Mouse (Mus musculus) MEL (cell line): ENCODE data around the gene Slc25a53. TPM values are rescaled to one million over a fixed set of nuclear protein-coding genes. Genes with fewer than 3 reads are reported as not detected.

Experiments
- DNase-seq: peaks from one replicate; pipeline ENCODE4 v3.0.0; 2011; ENCODE audit warnings: low read depth, low spot score
- H3K27ac ChIP-seq: 2 replicates; pipeline ENCODE4 v1.5.1; 2012; ENCODE audit warnings: low read depth, mild to moderate bottlenecking, control low read depth, low read length, moderate library complexity; ENCODE audit not compliant: control insufficient read depth
- H3K27me3 ChIP-seq, 2 experiments: fragments of 150-350 bp in 1 of 2; sonication (generic) in 1 of 2; 2 replicates each; pipeline ENCODE4 v1.6.1; 2012; ENCODE audit warnings: low read length in 2 of 2, mild to moderate bottlenecking in 2 of 2, improper control_type of control experiment in 1 of 2, moderate library complexity in 1 of 2; ENCODE audit not compliant: insufficient read depth in 2 of 2, control insufficient read depth in 1 of 2
- H3K36me3 ChIP-seq, 2 experiments: 2 replicates each; pipeline ENCODE4 v1.6.1; 2012 to 2014; ENCODE audit warnings: low read length in 2 of 2, improper control_type of control experiment in 1 of 2, inconsistent platforms in 1 of 2, mild to moderate bottlenecking in 1 of 2; ENCODE audit not compliant: insufficient read depth in 2 of 2, control insufficient read depth in 1 of 2
- H3K4me1 ChIP-seq, 2 experiments: fragments of 150-350 bp in 1 of 2; sonication (generic) in 1 of 2; 2 replicates each; pipeline ENCODE4 v1.6.1; 2012; ENCODE audit warnings: low read length in 2 of 2, improper control_type of control experiment in 1 of 2, mild to moderate bottlenecking in 1 of 2; ENCODE audit not compliant: insufficient read depth in 2 of 2, control insufficient read depth in 1 of 2
- H3K4me3 ChIP-seq, 2 experiments: fragments of 150-350 bp in 1 of 2; sonication (generic) in 1 of 2; 2 replicates each; pipeline ENCODE4 v1.5.1; 2012; ENCODE audit warnings: low read depth in 2 of 2, low read length in 2 of 2, mild to moderate bottlenecking in 2 of 2, moderate library complexity in 2 of 2, control low read depth in 1 of 2, improper control_type of control experiment in 1 of 2; ENCODE audit not compliant: control insufficient read depth in 1 of 2, insufficient read depth in 1 of 2
- H3K79me2 ChIP-seq: 2 replicates; pipeline ENCODE4 v1.6.1; 2012; ENCODE audit warnings: mild to moderate bottlenecking, low read length, moderate library complexity; ENCODE audit not compliant: control insufficient read depth, poor library complexity, insufficient read depth
- H3K9ac ChIP-seq: 2 replicates; pipeline ENCODE4 v1.6.1; 2012; ENCODE audit warnings: low read depth, mild to moderate bottlenecking, control low read depth, low read length, moderate library complexity; ENCODE audit not compliant: control insufficient read depth, poor library complexity, severe bottlenecking
- H3K9me3 ChIP-seq: fragments of 150-350 bp; sonication (generic); replicated peaks from 2 replicates; pipeline ENCODE4 v1.6.1; 2012; ENCODE audit warnings: mild to moderate bottlenecking, low read length, improper control_type of control experiment, moderate library complexity; ENCODE audit not compliant: insufficient read depth
- BHLHE40 ChIP-seq: IDR thresholded peaks from 2 replicates; pipeline ENCODE4 v1.6.1; 2012; ENCODE audit warnings: low read depth, mild to moderate bottlenecking, inconsistent platforms, low read length, improper control_type of control experiment, borderline replicate concordance
- CHD1 ChIP-seq: IDR thresholded peaks from 2 replicates; pipeline ENCODE4 v1.6.1; 2012; ENCODE audit warnings: low read depth, mild to moderate bottlenecking, inconsistent platforms, low read length, improper control_type of control experiment
- CHD2 ChIP-seq: IDR thresholded peaks from 2 replicates; pipeline ENCODE4 v1.6.1; 2011; ENCODE audit warnings: low read length, improper control_type of control experiment
- CTCF ChIP-seq, 3 experiments: IDR thresholded peaks in 2 of 3; conservative IDR thresholded peaks in 1 of 3; 2 replicates each; pipeline ENCODE4 v1.5.1; 2011 to 2012; ENCODE audit warnings: low read length in 3 of 3, low read depth in 2 of 3, mild to moderate bottlenecking in 2 of 3, improper control_type of control experiment in 1 of 3, inconsistent platforms in 1 of 3, mixed read lengths in 1 of 3, moderate library complexity in 1 of 3; ENCODE audit not compliant: control insufficient read depth in 1 of 3, insufficient read depth in 1 of 3, poor library complexity in 1 of 3, severe bottlenecking in 1 of 3
- E2F4 ChIP-seq: IDR thresholded peaks from 2 replicates; pipeline ENCODE4 v1.6.1; 2011; ENCODE audit warnings: low read depth, low read length, improper control_type of control experiment, borderline replicate concordance
- EP300 ChIP-seq, 2 experiments: IDR thresholded peaks; 2 replicates each; pipeline ENCODE4 v1.6.1; 2011; ENCODE audit warnings: improper control_type of control experiment in 2 of 2, low read length in 2 of 2, low read depth in 1 of 2, mild to moderate bottlenecking in 1 of 2
- ETS1 ChIP-seq: IDR thresholded peaks from 2 replicates; pipeline ENCODE4 v1.6.1; 2012; ENCODE audit warnings: low read depth, mild to moderate bottlenecking, inconsistent platforms, low read length, improper control_type of control experiment, moderate library complexity
- GABPA ChIP-seq: IDR thresholded peaks from 2 replicates; pipeline ENCODE4 v1.6.1; 2012; ENCODE audit warnings: low read depth, mild to moderate bottlenecking, inconsistent platforms, low read length, improper control_type of control experiment, moderate library complexity
- GATA1 ChIP-seq: IDR thresholded peaks from 2 replicates; pipeline ENCODE4 v1.6.1; 2011; ENCODE audit warnings: low read depth, low read length, improper control_type of control experiment
- HCFC1 ChIP-seq: IDR thresholded peaks from 2 replicates; pipeline ENCODE4 v1.6.1; 2012; ENCODE audit warnings: low read depth, mild to moderate bottlenecking, inconsistent platforms, low read length, improper control_type of control experiment, moderate library complexity
- JUND ChIP-seq: IDR thresholded peaks from 2 replicates; pipeline ENCODE4 v1.6.1; 2011; ENCODE audit warnings: low read depth, mild to moderate bottlenecking, improper control_type of control experiment, low read length
- KAT2A ChIP-seq: conservative IDR thresholded peaks from 2 replicates; pipeline ENCODE4 v1.6.1; 2012; ENCODE audit warnings: low read depth, low read length, improper control_type of control experiment, inconsistent platforms
- MAFK ChIP-seq: IDR thresholded peaks from 2 replicates; pipeline ENCODE4 v1.6.1; 2011; ENCODE audit warnings: low read depth, mild to moderate bottlenecking, low read length, improper control_type of control experiment, borderline replicate concordance
- MAX ChIP-seq: IDR thresholded peaks from 2 replicates; pipeline ENCODE4 v1.6.1; 2011; ENCODE audit warnings: low read length, improper control_type of control experiment
- MAZ ChIP-seq: IDR thresholded peaks from 2 replicates; pipeline ENCODE4 v1.6.1; 2012; ENCODE audit warnings: low read depth, mild to moderate bottlenecking, inconsistent platforms, low read length, improper control_type of control experiment
- MEF2A ChIP-seq: IDR thresholded peaks from 2 replicates; pipeline ENCODE4 v1.6.1; 2014; ENCODE audit warnings: low read depth, mild to moderate bottlenecking, inconsistent platforms, low read length, improper control_type of control experiment; ENCODE audit not compliant: poor library complexity, insufficient replicate concordance, severe bottlenecking; ENCODE audit errors: extremely low read depth
- MXI1 ChIP-seq: IDR thresholded peaks from 2 replicates; pipeline ENCODE4 v1.6.1; 2011; ENCODE audit warnings: mild to moderate bottlenecking, low read depth, low read length, improper control_type of control experiment
- MYC ChIP-seq: IDR thresholded peaks from 2 replicates; pipeline ENCODE4 v1.6.1; 2011; ENCODE audit warnings: low read depth, mild to moderate bottlenecking, low read length, improper control_type of control experiment, moderate library complexity
- NELFE ChIP-seq: IDR thresholded peaks from 2 replicates; pipeline ENCODE4 v1.6.1; 2011; ENCODE audit warnings: low read depth, low read length, improper control_type of control experiment
- NRF1 ChIP-seq: IDR thresholded peaks from 2 replicates; pipeline ENCODE4 v1.6.1; 2014; ENCODE audit warnings: low read depth, mild to moderate bottlenecking, inconsistent platforms, low read length, improper control_type of control experiment, moderate library complexity; ENCODE audit not compliant: poor library complexity, insufficient read depth, severe bottlenecking
- POLR2A ChIP-seq, 2 experiments: IDR thresholded peaks; 2 replicates each; pipeline ENCODE4 v1.6.1; 2011 to 2012; ENCODE audit warnings: low read length in 2 of 2, mild to moderate bottlenecking in 2 of 2, control low read depth in 1 of 2, improper control_type of control experiment in 1 of 2, low read depth in 1 of 2, moderate library complexity in 1 of 2; ENCODE audit not compliant: control insufficient read depth in 1 of 2, insufficient read depth in 1 of 2, poor library complexity in 1 of 2
- POLR2AphosphoS5 ChIP-seq: IDR thresholded peaks from 2 replicates; pipeline ENCODE4 v1.6.1; 2012; ENCODE audit warnings: low read depth, borderline replicate concordance, mild to moderate bottlenecking, inconsistent platforms, low read length, moderate library complexity, mixed read lengths
- RAD21 ChIP-seq: IDR thresholded peaks from 2 replicates; pipeline ENCODE4 v1.6.1; 2011; ENCODE audit warnings: mild to moderate bottlenecking, low read depth, low read length, improper control_type of control experiment
- RCOR1 ChIP-seq: IDR thresholded peaks from 2 replicates; pipeline ENCODE4 v1.6.1; 2012; ENCODE audit warnings: low read depth, mild to moderate bottlenecking, inconsistent platforms, low read length, improper control_type of control experiment
- SIN3A ChIP-seq: IDR thresholded peaks from 2 replicates; pipeline ENCODE4 v1.6.1; 2012; ENCODE audit warnings: low read length, improper control_type of control experiment, inconsistent platforms
- SMC3 ChIP-seq: IDR thresholded peaks from 2 replicates; pipeline ENCODE4 v1.6.1; 2011; ENCODE audit warnings: low read depth, low read length, improper control_type of control experiment
- TAL1 ChIP-seq: IDR thresholded peaks from 2 replicates; pipeline ENCODE4 v1.6.1; 2012; ENCODE audit warnings: mild to moderate bottlenecking, inconsistent platforms, low read length, moderate library complexity, mixed read lengths
- TBP ChIP-seq: IDR thresholded peaks from 2 replicates; pipeline ENCODE4 v1.8.0; 2011; ENCODE audit warnings: low read depth, low read length, improper control_type of control experiment
- TCF12 ChIP-seq: IDR thresholded peaks from 2 replicates; pipeline ENCODE4 v1.6.1; 2014; ENCODE audit warnings: low read depth, mild to moderate bottlenecking, inconsistent platforms, low read length, improper control_type of control experiment, moderate library complexity
- UBTF ChIP-seq: IDR thresholded peaks from 2 replicates; pipeline ENCODE4 v1.6.1; 2012; ENCODE audit warnings: low read depth, mild to moderate bottlenecking, inconsistent platforms, low read length, improper control_type of control experiment, moderate library complexity, borderline replicate concordance; ENCODE audit not compliant: insufficient read depth
- USF1 ChIP-seq: IDR thresholded peaks from 2 replicates; pipeline ENCODE4 v1.6.1; 2014; ENCODE audit warnings: low read depth, mild to moderate bottlenecking, inconsistent platforms, low read length, improper control_type of control experiment, moderate library complexity
- USF2 ChIP-seq, 2 experiments: IDR thresholded peaks; 2 replicates each; pipeline ENCODE4 v1.6.1; 2011 to 2012; ENCODE audit warnings: improper control_type of control experiment in 2 of 2, low read length in 2 of 2, borderline replicate concordance in 1 of 2, inconsistent platforms in 1 of 2, low read depth in 1 of 2, mild to moderate bottlenecking in 1 of 2; ENCODE audit not compliant: insufficient read depth in 1 of 2
- ZC3H11A ChIP-seq: IDR thresholded peaks from 2 replicates; pipeline ENCODE4 v1.6.1; 2012; ENCODE audit warnings: low read depth, mild to moderate bottlenecking, inconsistent platforms, low read length, improper control_type of control experiment
- ZKSCAN1 ChIP-seq: IDR thresholded peaks from 2 replicates; pipeline ENCODE4 v1.6.1; 2012; ENCODE audit warnings: low read depth, mild to moderate bottlenecking, inconsistent platforms, low read length, improper control_type of control experiment, moderate library complexity
- ZNF384 ChIP-seq: IDR thresholded peaks from 2 replicates; pipeline ENCODE4 v1.6.1; 2012; ENCODE audit warnings: low read depth, mild to moderate bottlenecking, inconsistent platforms, low read length, improper control_type of control experiment
- polyA plus RNA-seq, 2 experiments: library from polyadenylated mRNA; stranded (reverse) in 1 of 2; unstranded in 1 of 2; fragments of >175 nt in 1 of 2; fragments of >200 nt in 1 of 2; gene quantifications; 2 replicates each; pipeline versions ENCODE4 v1.2.1 to v1.2.4; 2012; ENCODE audit warnings: low replicate concordance in 2 of 2, low read depth in 1 of 2; ENCODE audit not compliant: insufficient read length in 2 of 2, insufficient read depth in 1 of 2, missing spikeins in 1 of 2
- total RNA-seq: library from RNA; depleted of rRNA; stranded (reverse); fragments of 300-350 nt; gene quantifications from 2 replicates; pipeline ENCODE4 v1.2.3, GENCODE M21; 2012

The Slc25a53 gene
- total and polyA plus RNA-seq, 3 experiments = 5.1 to 8.6 TPM; not detected in 1

DNA sequence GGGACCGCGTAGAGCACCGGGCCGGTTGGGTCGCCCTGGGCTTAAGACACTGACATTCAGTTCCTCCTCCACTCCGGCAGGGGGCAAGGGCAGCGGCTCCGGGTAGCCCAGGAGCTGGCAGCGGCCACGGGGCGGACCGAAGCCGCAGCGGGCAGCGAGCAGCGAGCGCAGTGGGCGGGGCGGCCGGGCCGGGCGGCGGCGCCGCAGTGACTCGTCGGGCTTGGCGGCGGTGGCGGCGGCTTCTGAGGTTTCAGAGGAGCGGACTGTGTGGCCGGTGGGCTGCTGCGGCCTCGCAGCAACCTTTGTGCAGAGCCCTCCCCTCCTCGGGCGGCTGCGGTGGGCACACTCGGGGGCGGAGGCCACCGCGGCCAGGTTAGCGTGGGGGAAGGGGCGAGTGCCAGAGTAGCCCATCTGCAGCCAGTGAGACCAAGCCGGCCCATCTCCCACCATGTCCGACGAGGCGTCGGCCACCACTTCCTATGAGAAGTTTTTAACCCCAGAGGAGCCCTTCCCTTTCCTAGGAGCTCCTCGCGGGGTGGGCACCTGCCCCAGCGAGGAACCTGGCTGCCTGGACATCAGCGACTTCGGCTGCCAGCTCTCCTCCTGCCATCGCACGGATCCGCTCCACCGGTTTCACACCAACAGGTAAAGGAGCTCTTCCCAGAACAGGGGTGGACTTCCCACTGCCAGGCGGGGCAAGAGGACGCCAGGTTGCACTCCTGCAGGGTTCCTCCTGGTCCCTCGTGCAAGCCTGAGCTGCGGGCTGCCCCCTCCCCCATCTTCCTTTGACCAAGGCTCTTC, 11.5 kb upstream of the Slc25a53 start, which contains the start of gene Fam199x:
TSS of gene Fam199x (plus strand) at position 170 of the 801 bp plus-strand sequence.
- peak; percentile 89 for DNase-seq
- peak within 1 kb of the TSS; percentile 70 for H3K9ac ChIP-seq
- H3K79me2 ChIP-seq = peaks cover 10% of the 10 kb centered on the region
- H3K4me3 ChIP-seq = peak within 1 kb of the TSS; percentile 64 to 99
- H3K27ac ChIP-seq = peak within 1 kb of the TSS; percentile 48
- H3K9me3 ChIP-seq = no peaks in the 10 kb centered on the region
- peaks cover 0 to 22% of the 10 kb centered on the region in 2 experiments; a peak in 3 of 4 replicates for H3K36me3 ChIP-seq
- peaks cover 7 to 10% of the 10 kb centered on the region in 2 experiments; a peak in 3 of 4 replicates for H3K4me1 ChIP-seq
- no peaks in the 10 kb centered on the region for H3K27me3 ChIP-seq
- no peak; the same call in none of the 2 replicates for TF ChIP-seq SIN3A
- TF ChIP-seq MXI1 = peak; percentile 48; the same call in 1 of the 2 replicates
- TF ChIP-seq JUND = no peak
- no peak for TF ChIP-seq MAFK
- TF ChIP-seq ZC3H11A = no peak
- TF ChIP-seq MEF2A = no peak
- no peak for TF ChIP-seq POLR2AphosphoS5
- no peak for TF ChIP-seq MYC
- TF ChIP-seq TBP = no peak
- no peak for TF ChIP-seq GATA1
- TF ChIP-seq MAX = 0 out of 2 replicates have a peak, but pooled peaks have one; percentile 1
- TF ChIP-seq HCFC1 = peak; percentile 68
- no peak for TF ChIP-seq GABPA
- TF ChIP-seq TCF12 = peak; percentile 56
- no peak for TF ChIP-seq USF2 (IDR thresholded peaks at IDR 0.05; ENCODE audit: borderline replicate concordance in 1 of 2, insufficient read depth in 1 of 2, low read depth in 1 of 2, low read length in 2 of 2)
- TF ChIP-seq BHLHE40 = no peak
- TF ChIP-seq ZNF384 = no peak
- TF ChIP-seq CTCF (IDR thresholded peaks at IDR 0.05 in 2 of 3, conservative IDR thresholded peaks at IDR 0.05 in 1 of 3; ENCODE audit: control insufficient read depth in 1 of 3, insufficient read depth in 1 of 3, low read depth in 2 of 3, low read length in 3 of 3, poor library complexity in 1 of 3, severe bottlenecking in 1 of 3) = peak in 2 of 3 experiments; percentile 59 to 73; a peak in 5 of 6 replicates
- TF ChIP-seq ETS1 = no peak
- TF ChIP-seq NELFE = peak; percentile 44
- TF ChIP-seq ZKSCAN1 = no peak
- 0 out of 2 replicates have a peak, but pooled peaks have one; percentile 1 for TF ChIP-seq USF1
- TF ChIP-seq TAL1 = no peak
- no peak; the same call in none of the 2 replicates for TF ChIP-seq MAZ
- TF ChIP-seq NRF1 = peak; percentile 29; the same call in 1 of the 2 replicates
- TF ChIP-seq CHD1 = no peak
- TF ChIP-seq CHD2 = peak; percentile 9; the same call in 1 of the 2 replicates
- TF ChIP-seq SMC3 = no peak
- peak; percentile 38 to 56; a peak in 1 of 4 replicates for TF ChIP-seq POLR2A (IDR thresholded peaks at IDR 0.05; ENCODE audit: control insufficient read depth in 1 of 2, insufficient read depth in 1 of 2, low read depth in 1 of 2, low read length in 2 of 2, poor library complexity in 1 of 2)
- no peak for TF ChIP-seq KAT2A
- TF ChIP-seq RAD21 = no peak
- peak; percentile 63; the same call in 1 of the 2 replicates for TF ChIP-seq UBTF
- no peak for TF ChIP-seq EP300 (IDR thresholded peaks at IDR 0.05; ENCODE audit: low read depth in 1 of 2, low read length in 2 of 2)
- TF ChIP-seq RCOR1 = no peak
- no peak for TF ChIP-seq E2F4
